Mouse (Mus musculus): Measurements from ENCODE around the gene Gpld1. TPM values are rescaled to one million over a fixed set of nuclear protein-coding genes. Genes with fewer than 3 reads are reported as not detected.
A peak's percentile ranks its signal among the peaks of the same experiment; 100 is the strongest.

Gpld1 gene
- polyA plus RNA-seq, 1 experiment from 2014 or later, result 52.2 TPM

GRCm38 (mm10) chr13:24985435-24985834 lies 42.5 kb downstream of the Gpld1 start:
- TF ChIP-seq EP300 (IDR thresholded peaks at IDR 0.05; ENCODE audit: low read depth) (no peak), CTCF (IDR thresholded peaks at IDR 0.05; ENCODE audit: low read depth) (no peak)
- ATAC-seq (no peak), DNase-seq (no peak)
- Histone ChIP-seq H3K9me3 (ENCODE audit: low read length) (no peaks in the 10 kb centered on the region), H3K4me2 (ENCODE audit: low read depth, low read length) (no peak overlapping the region), H3K27me3 (ENCODE audit: insufficient read depth, low read length) (no peaks in the 10 kb centered on the region), H3K4me3 (ENCODE audit: low read depth, low read length) (no peak overlapping the region), H3K27ac (ENCODE audit: low read depth) (no peak overlapping the region), H3K4me1 (ENCODE audit: insufficient read depth) (peaks cover 3% of the 10 kb centered on the region; the same call in 1 of the 2 replicates), H3K9ac (replicated peaks) (no peak overlapping the region), H3K36me3 (replicated peaks; ENCODE audit: insufficient read depth, low read length) (peaks cover 49% of the 10 kb centered on the region)
- 83% methylated on average over 2 of the region's 2 CpGs for WGBS (ENCODE audit: insufficient replicate concordance)

- ATAC-seq (peak; percentile 58; the same call in 1 of the 2 replicates), DNase-seq (peak; percentile 54)
- Histone ChIP-seq H3K4me3 (ENCODE audit: low read depth, low read length) (no peak overlapping the region), H3K36me3 (replicated peaks; ENCODE audit: insufficient read depth, low read length) (peaks cover 66% of the 10 kb centered on the region), H3K27ac (ENCODE audit: low read depth) (no peak overlapping the region), H3K9me3 (ENCODE audit: low read length) (no peaks in the 10 kb centered on the region), H3K4me2 (ENCODE audit: low read depth, low read length) (no peak overlapping the region), H3K9ac (replicated peaks) (no peak overlapping the region), H3K27me3 (ENCODE audit: insufficient read depth, low read length) (no peaks in the 10 kb centered on the region), H3K4me1 (ENCODE audit: insufficient read depth) (no peaks in the 10 kb centered on the region)
- TF ChIP-seq CTCF (IDR thresholded peaks at IDR 0.05; ENCODE audit: low read depth) (peak; percentile 76), EP300 (IDR thresholded peaks at IDR 0.05; ENCODE audit: low read depth) (no peak)
- WGBS (ENCODE audit: insufficient replicate concordance), result 46% methylated on average over 7 of the region's 7 CpGs
Observed at GRCm38 (mm10) chr13:24988391-24988790, 45.4 kb downstream of the Gpld1 start.

GRCm38 (mm10) chr13:24989006-24989405 lies 46.1 kb downstream of the Gpld1 start:
- no peak overlapping the region for H3K4me3 ChIP-seq (ENCODE audit: low read depth, low read length)
- ATAC-seq (no peak), DNase-seq (no peak)
- WGBS (ENCODE audit: insufficient replicate concordance), result 74% methylated on average over 6 of the region's 6 CpGs
- no peak for TF ChIP-seq EP300 (IDR thresholded peaks at IDR 0.05; ENCODE audit: low read depth)
- TF ChIP-seq CTCF (IDR thresholded peaks at IDR 0.05; ENCODE audit: low read depth), result no peak
- no peak overlapping the region for H3K27ac ChIP-seq (ENCODE audit: low read depth)
- peaks cover 69% of the 10 kb centered on the region for H3K36me3 ChIP-seq (replicated peaks; ENCODE audit: insufficient read depth, low read length)
- no peak overlapping the region for H3K4me2 ChIP-seq (ENCODE audit: low read depth, low read length)
- H3K4me1 ChIP-seq (ENCODE audit: insufficient read depth), result no peaks in the 10 kb centered on the region
- H3K9me3 ChIP-seq (ENCODE audit: low read length), result no peaks in the 10 kb centered on the region
- no peak overlapping the region for H3K9ac ChIP-seq (replicated peaks)
- no peaks in the 10 kb centered on the region for H3K27me3 ChIP-seq (ENCODE audit: insufficient read depth, low read length)

GRCm38 (mm10) chr13:24993160-24993559 lies 50.2 kb downstream of the Gpld1 start:
- Histone ChIP-seq H3K4me1 (ENCODE audit: insufficient read depth) (no peaks in the 10 kb centered on the region), H3K27me3 (ENCODE audit: insufficient read depth, low read length) (no peaks in the 10 kb centered on the region), H3K9me3 (ENCODE audit: low read length) (no peaks in the 10 kb centered on the region), H3K4me3 (ENCODE audit: low read depth, low read length) (no peak overlapping the region), H3K27ac (ENCODE audit: low read depth) (no peak overlapping the region), H3K9ac (replicated peaks) (no peak overlapping the region), H3K4me2 (ENCODE audit: low read depth, low read length) (no peak overlapping the region), H3K36me3 (replicated peaks; ENCODE audit: insufficient read depth, low read length) (peaks cover 84% of the 10 kb centered on the region)
- ATAC-seq, result peak; percentile 26; the same call in 1 of the 2 replicates
- WGBS (ENCODE audit: insufficient replicate concordance), result 55% methylated on average over 2 of the region's 2 CpGs
- no peak for DNase-seq
- TF ChIP-seq EP300 (IDR thresholded peaks at IDR 0.05; ENCODE audit: low read depth), result no peak
- no peak for TF ChIP-seq CTCF (IDR thresholded peaks at IDR 0.05; ENCODE audit: low read depth)

- Histone ChIP-seq H3K4me3 (ENCODE audit: low read depth, low read length) (no peak overlapping the region), H3K4me2 (ENCODE audit: low read depth, low read length) (no peak overlapping the region), H3K9ac (replicated peaks) (no peak overlapping the region), H3K27me3 (ENCODE audit: insufficient read depth, low read length) (no peaks in the 10 kb centered on the region), H3K4me1 (ENCODE audit: insufficient read depth) (peaks cover 3% of the 10 kb centered on the region; the same call in 1 of the 2 replicates), H3K9me3 (ENCODE audit: low read length) (no peaks in the 10 kb centered on the region), H3K27ac (ENCODE audit: low read depth) (peak overlapping the region; percentile 46; the same call in 1 of the 2 replicates), H3K36me3 (replicated peaks; ENCODE audit: insufficient read depth, low read length) (peaks cover 67% of the 10 kb centered on the region)
- peak; percentile 81 for ATAC-seq
- DNase-seq, result no peak
- 76% methylated on average over 2 of the region's 2 CpGs for WGBS (ENCODE audit: insufficient replicate concordance)
- TF ChIP-seq EP300 (IDR thresholded peaks at IDR 0.05; ENCODE audit: low read depth) (no peak), CTCF (IDR thresholded peaks at IDR 0.05; ENCODE audit: low read depth) (no peak)
Observed at GRCm38 (mm10) chr13:24999538-24999937, 56.6 kb downstream of the Gpld1 start.

- no peak for TF ChIP-seq EP300 (IDR thresholded peaks at IDR 0.05; ENCODE audit: low read depth)
- peak; percentile 42 for TF ChIP-seq CTCF (IDR thresholded peaks at IDR 0.05; ENCODE audit: low read depth)
- H3K4me2 ChIP-seq (ENCODE audit: low read depth, low read length), result no peak overlapping the region
- ATAC-seq, result no peak
- H3K36me3 ChIP-seq (replicated peaks; ENCODE audit: insufficient read depth, low read length), result peaks cover 45% of the 10 kb centered on the region
- no peak overlapping the region for H3K9ac ChIP-seq (replicated peaks)
- no peaks in the 10 kb centered on the region for H3K27me3 ChIP-seq (ENCODE audit: insufficient read depth, low read length)
- no peak overlapping the region for H3K4me3 ChIP-seq (ENCODE audit: low read depth, low read length)
- DNase-seq, result no peak
- peaks cover 3% of the 10 kb centered on the region; the same call in 1 of the 2 replicates for H3K4me1 ChIP-seq (ENCODE audit: insufficient read depth)
- no peaks in the 10 kb centered on the region for H3K9me3 ChIP-seq (ENCODE audit: low read length)
- H3K27ac ChIP-seq (ENCODE audit: low read depth), result no peak overlapping the region
Observed at GRCm38 (mm10) chr13:25002965-25003364, 60.0 kb downstream of the Gpld1 start.

GRCm38 (mm10) chr13:25007115-25007514 lies 64.2 kb downstream of the Gpld1 start:
- H3K9ac ChIP-seq (replicated peaks), result no peak overlapping the region
- peaks cover 19% of the 10 kb centered on the region for H3K36me3 ChIP-seq (replicated peaks; ENCODE audit: insufficient read depth, low read length)
- ATAC-seq (no peak), DNase-seq (no peak)
- H3K27me3 ChIP-seq (ENCODE audit: insufficient read depth, low read length), result no peaks in the 10 kb centered on the region
- 86% methylated on average over 6 of the region's 8 CpGs for WGBS (ENCODE audit: insufficient replicate concordance)
- no peak overlapping the region for H3K27ac ChIP-seq (ENCODE audit: low read depth)
- no peaks in the 10 kb centered on the region for H3K4me1 ChIP-seq (ENCODE audit: insufficient read depth)
- no peaks in the 10 kb centered on the region for H3K9me3 ChIP-seq (ENCODE audit: low read length)
- TF ChIP-seq EP300 (IDR thresholded peaks at IDR 0.05; ENCODE audit: low read depth) (no peak), CTCF (IDR thresholded peaks at IDR 0.05; ENCODE audit: low read depth) (peak; percentile 58)
- H3K4me3 ChIP-seq (ENCODE audit: low read depth, low read length), result no peak overlapping the region
- no peak overlapping the region for H3K4me2 ChIP-seq (ENCODE audit: low read depth, low read length)

Data from liver, postnatal 0 days (tissue).